Mouse (Mus musculus) heart, postnatal 0 days (tissue): Measurements from ENCODE around the gene 1700010I14Rik. TPM values are rescaled to one million over a fixed set of nuclear protein-coding genes. Genes with fewer than 3 reads are reported as not detected.

Experiments
- ATAC-seq: fragments of 200-750 bp; cut with Nextera tagmentation; 2 replicates; pipeline ENCODE4 v1.8.0; 2017; ENCODE audit warnings: low read depth, moderate number of reproducible peaks, moderate library complexity; ENCODE audit not compliant: insufficient read depth
- DNase-seq: peaks from one replicate; pipeline ENCODE4 v3.0.0-alpha.2; 2016; ENCODE audit warnings: low spot score
- H3K27ac ChIP-seq: fragments of 300-500 bp; sonication (generic); 2 replicates; pipeline ENCODE4 v1.5.1; 2014; ENCODE audit warnings: low read depth, mild to moderate bottlenecking
- H3K27me3 ChIP-seq: fragments of 300-500 bp; sonication (generic); 2 replicates; pipeline ENCODE4 v1.6.1; 2014; ENCODE audit warnings: low read length, mixed read lengths; ENCODE audit not compliant: control insufficient read depth, insufficient read depth
- H3K36me3 ChIP-seq: fragments of 300-500 bp; sonication (generic); replicated peaks from 2 replicates; pipeline ENCODE4 v1.6.1; 2014; ENCODE audit warnings: low read length, mixed read lengths; ENCODE audit not compliant: control insufficient read depth, insufficient read depth
- H3K4me1 ChIP-seq: fragments of 300-500 bp; sonication (generic); 2 replicates; pipeline ENCODE4 v1.6.1; 2014; ENCODE audit warnings: antibody characterized with exemption; ENCODE audit not compliant: control insufficient read depth, insufficient read depth
- H3K4me2 ChIP-seq: fragments of 300-500 bp; sonication (generic); 2 replicates; pipeline ENCODE4 v1.6.1; 2014; ENCODE audit warnings: low read depth, mild to moderate bottlenecking, low read length, moderate library complexity
- H3K4me3 ChIP-seq: fragments of 300-500 bp; sonication (generic); 2 replicates; pipeline ENCODE4 v1.5.1; 2014; ENCODE audit warnings: low read depth, low read length
- H3K9ac ChIP-seq: fragments of 300-500 bp; sonication (generic); replicated peaks from 2 replicates; pipeline ENCODE4 v1.6.1; 2014; ENCODE audit warnings: low read depth, low read length, mixed read lengths
- H3K9me3 ChIP-seq: fragments of 300-500 bp; sonication (generic); replicated peaks from 2 replicates; pipeline ENCODE4 v1.6.1; 2016; ENCODE audit warnings: low read length; ENCODE audit not compliant: control insufficient read depth
- CTCF ChIP-seq: IDR thresholded peaks from 2 replicates; pipeline ENCODE4 v1.5.1; 2016; ENCODE audit warnings: antibody characterized with exemption, control low read depth, low read depth
- EP300 ChIP-seq: IDR thresholded peaks from 2 replicates; pipeline ENCODE4 v1.6.1; 2016; ENCODE audit warnings: antibody characterized with exemption, low read depth
- WGBS: fragments of 180-500 bp; shearing (Covaris S2); extraction: QIAGEN DNeasy Blood & Tissue Kit; methylation state at CpG from one replicate; pipeline ENCODE4 v1.1.7; 2014; 5-methylcytosine and 5-hydroxymethylcytosine counted together
- polyA plus RNA-seq: library from polyadenylated mRNA; unstranded; fragments of >200 nt; fragmentation: Nextera tagmentation; extraction: Ambion mirVana; gene quantifications from 2 replicates; pipeline ENCODE4 v1.2.1, GENCODE M21; 2015
- total RNA-seq: library from RNA; depleted of rRNA; stranded (reverse); fragments of >200 nt; gene quantifications from 2 replicates; pipeline ENCODE4 v1.2.3, GENCODE M21; 2014; ENCODE audit warnings: low replicate concordance; rRNA removed

Gene 1700010I14Rik
- not detected in 2 replicates for total RNA-seq
- 0.08 and 0.15 TPM in 2 replicates for polyA plus RNA-seq

DNA sequence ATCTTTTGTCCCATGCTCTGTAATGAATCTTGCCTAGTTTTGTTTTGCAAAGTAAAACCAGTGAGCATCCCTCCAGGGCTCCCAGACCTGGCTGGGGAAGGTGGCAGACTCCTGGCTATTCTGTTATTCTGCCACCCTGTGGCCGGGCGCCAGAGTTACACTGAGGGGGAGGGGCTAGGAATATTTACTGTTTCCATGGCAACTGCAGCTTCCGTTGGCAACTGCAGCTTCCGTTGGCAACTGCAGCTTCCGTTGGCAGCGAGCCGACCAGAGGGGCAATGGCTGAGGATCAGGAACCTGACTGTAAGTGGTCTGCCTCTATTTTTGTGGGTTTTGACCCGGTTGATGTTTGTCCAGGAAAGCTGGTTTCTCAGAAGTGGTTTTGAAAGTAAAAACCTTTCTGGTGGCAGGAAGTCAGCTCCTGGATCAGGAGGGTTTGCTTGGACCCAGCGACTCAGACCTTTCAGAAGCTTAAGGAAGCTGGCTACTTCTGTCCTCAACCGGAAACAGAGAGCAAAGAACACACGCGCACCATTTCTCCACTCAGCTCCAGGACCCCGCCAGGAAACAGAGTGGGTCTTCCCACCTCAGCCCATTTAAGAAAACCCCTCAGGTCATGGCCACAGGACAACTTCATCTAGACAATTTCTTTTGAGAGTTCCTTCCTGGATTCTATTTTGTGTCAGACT is at the start of gene 1700010I14Rik:
1700010I14Rik (plus strand) TSS at position 215 of the 689 bp plus-strand sequence.
- H3K27me3 ChIP-seq, result no peaks in the 10 kb centered on the region
- H3K4me1 ChIP-seq, result no peaks in the 10 kb centered on the region
- no peaks in the 10 kb centered on the region for H3K36me3 ChIP-seq
- peak within 1 kb of the TSS; percentile 32 for H3K4me3 ChIP-seq
- DNase-seq (peak; percentile 39), ATAC-seq (no peak)
- no peak within 1 kb of the TSS for H3K27ac ChIP-seq
- TF ChIP-seq EP300 (no peak), CTCF (peak; percentile 32; the same call in 1 of the 2 replicates)
- H3K9ac ChIP-seq, result no peak within 1 kb of the TSS
- H3K9me3 ChIP-seq, result no peaks in the 10 kb centered on the region
- peak within 1 kb of the TSS; percentile 50 for H3K4me2 ChIP-seq
- 6% methylated on average over 13 of the region's 13 CpGs for WGBS

DNA sequence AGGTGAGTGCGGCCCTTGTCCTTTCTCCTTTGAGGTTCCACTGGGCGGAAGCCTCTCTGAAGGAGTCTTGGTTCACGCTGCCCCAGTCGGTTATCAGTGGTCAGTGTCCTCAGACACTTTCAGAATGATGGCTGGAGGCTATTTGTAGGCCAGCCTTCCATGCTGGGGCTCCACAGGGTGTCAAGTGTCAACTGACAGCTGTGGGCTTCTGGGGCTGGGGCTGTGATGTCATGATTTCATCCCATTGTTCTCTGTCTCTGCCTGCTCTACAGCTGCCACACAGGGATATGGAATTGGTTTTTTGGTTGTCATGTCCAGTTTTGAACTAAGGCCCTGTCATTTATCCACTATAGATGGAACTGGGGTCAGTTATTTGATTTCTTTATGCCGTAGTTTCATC is 36.5 kb upstream of the 1700010I14Rik start:
- no peak overlapping the region for H3K9ac ChIP-seq
- no peak overlapping the region for H3K4me3 ChIP-seq
- DNase-seq, result no peak
- WGBS, result 66% methylated on average over 5 of the region's 5 CpGs
- H3K4me1 ChIP-seq, result no peaks in the 10 kb centered on the region
- ATAC-seq, result no peak
- no peaks in the 10 kb centered on the region for H3K9me3 ChIP-seq
- H3K27me3 ChIP-seq, result no peaks in the 10 kb centered on the region
- no peak overlapping the region for H3K27ac ChIP-seq
- 0 out of 2 replicates have a peak, but pooled peaks cover 4% of the 10 kb centered on the region for H3K36me3 ChIP-seq
- TF ChIP-seq CTCF (no peak), EP300 (no peak)
- H3K4me2 ChIP-seq, result no peak overlapping the region

DNA sequence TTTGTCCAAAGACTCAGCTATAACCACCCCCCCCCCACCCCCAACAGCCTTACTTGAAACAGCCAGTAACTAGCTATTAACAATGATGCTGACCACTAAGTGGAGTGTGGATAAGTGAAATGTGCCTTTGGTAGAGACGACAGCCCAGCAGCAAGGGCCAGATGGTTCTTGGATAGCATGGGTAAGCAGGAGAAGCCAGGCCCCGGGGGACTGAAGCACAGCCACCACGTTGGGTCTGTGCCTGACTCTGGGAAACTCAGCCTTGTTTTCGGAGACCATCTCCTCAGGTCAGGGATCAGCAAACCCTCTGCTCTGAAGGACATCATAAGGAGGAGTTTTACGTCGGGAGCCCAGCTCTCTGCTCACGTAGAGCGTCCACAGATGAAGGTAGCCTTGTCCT is 35.2 kb upstream of the 1700010I14Rik start:
- Histone ChIP-seq H3K36me3 (0 out of 2 replicates have a peak, but pooled peaks cover 4% of the 10 kb centered on the region), H3K4me3 (no peak overlapping the region), H3K9me3 (no peaks in the 10 kb centered on the region), H3K27ac (no peak overlapping the region), H3K4me1 (no peaks in the 10 kb centered on the region), H3K4me2 (no peak overlapping the region), H3K9ac (no peak overlapping the region), H3K27me3 (no peaks in the 10 kb centered on the region)
- ATAC-seq (no peak), DNase-seq (no peak)
- WGBS, result 84% methylated on average over 8 of the region's 8 CpGs
- TF ChIP-seq EP300 (no peak), CTCF (no peak)

DNA sequence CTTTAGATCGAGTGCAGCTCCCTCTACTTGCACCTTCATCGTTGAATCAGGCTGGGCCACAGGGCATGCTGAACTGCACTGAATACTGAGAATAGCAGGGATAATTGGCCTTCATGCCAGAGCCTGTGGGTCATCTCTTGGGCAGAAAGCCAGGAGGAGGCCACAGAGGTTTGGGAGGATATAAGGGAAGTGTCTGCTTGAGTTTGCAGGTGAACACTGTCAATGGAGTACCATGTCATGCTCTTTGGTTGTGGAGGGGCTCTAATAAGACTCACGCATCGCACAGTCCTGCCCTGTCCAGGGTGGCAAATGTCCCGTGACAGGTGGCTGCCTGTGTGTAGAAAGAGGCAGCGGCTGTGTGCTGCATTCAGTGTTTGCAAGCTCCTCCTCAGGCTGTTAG is 30.0 kb upstream of the 1700010I14Rik start:
- TF ChIP-seq CTCF (no peak), EP300 (no peak)
- Histone ChIP-seq H3K4me1 (no peaks in the 10 kb centered on the region), H3K36me3 (no peaks in the 10 kb centered on the region), H3K4me3 (no peak overlapping the region), H3K27me3 (no peaks in the 10 kb centered on the region), H3K9ac (no peak overlapping the region), H3K4me2 (no peak overlapping the region), H3K27ac (no peak overlapping the region), H3K9me3 (no peaks in the 10 kb centered on the region)
- WGBS, result 58% methylated on average over 6 of the region's 6 CpGs
- ATAC-seq, result no peak
- no peak for DNase-seq

DNA sequence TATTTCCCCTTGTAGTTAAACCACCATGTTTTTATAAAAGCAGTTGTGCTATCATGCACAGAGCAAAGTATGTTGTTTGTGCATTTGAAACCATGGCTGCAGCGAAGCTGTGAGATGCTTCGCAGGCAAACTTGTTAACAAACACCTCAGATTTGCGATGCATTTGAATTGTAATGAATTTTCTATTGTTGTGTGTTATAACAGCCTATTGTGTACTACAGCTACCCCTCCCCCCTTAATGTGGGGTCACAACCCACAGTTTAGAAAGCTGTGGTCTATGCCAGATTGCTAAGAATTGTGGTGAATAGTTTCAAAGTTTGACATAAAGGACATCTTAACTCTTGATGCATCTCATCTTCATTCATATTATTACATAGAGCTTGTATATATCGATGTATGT is 27.7 kb upstream of the 1700010I14Rik start:
- WGBS, result 89% methylated on average over 4 of the region's 4 CpGs
- no peak overlapping the region for H3K4me2 ChIP-seq
- no peaks in the 10 kb centered on the region for H3K4me1 ChIP-seq
- no peak for DNase-seq
- ATAC-seq, result no peak
- no peaks in the 10 kb centered on the region for H3K9me3 ChIP-seq
- H3K36me3 ChIP-seq, result no peaks in the 10 kb centered on the region
- no peak for TF ChIP-seq CTCF
- no peak for TF ChIP-seq EP300
- H3K9ac ChIP-seq, result no peak overlapping the region
- no peak overlapping the region for H3K27ac ChIP-seq
- H3K27me3 ChIP-seq, result no peaks in the 10 kb centered on the region
- H3K4me3 ChIP-seq, result no peak overlapping the region

DNA sequence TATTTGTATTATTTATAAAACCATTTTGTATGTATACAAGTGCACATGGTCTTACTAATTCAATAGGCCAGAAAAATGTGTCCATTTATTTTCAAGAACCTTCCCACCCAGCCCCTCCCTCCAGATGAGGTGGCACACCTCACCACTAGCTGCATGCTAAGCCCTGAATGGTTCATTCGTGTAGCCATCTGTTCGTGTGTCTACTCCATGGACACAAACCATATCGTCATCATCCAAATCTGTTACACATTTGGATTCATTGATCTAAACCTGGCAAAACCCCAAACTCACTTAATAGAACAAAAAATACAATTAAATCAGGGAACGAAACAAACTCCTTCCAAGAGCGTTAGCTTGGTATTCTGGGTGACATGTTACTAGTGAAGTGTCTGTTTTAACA is 27.0 kb upstream of the 1700010I14Rik start:
- DNase-seq (no peak), ATAC-seq (no peak)
- no peaks in the 10 kb centered on the region for H3K36me3 ChIP-seq
- no peaks in the 10 kb centered on the region for H3K27me3 ChIP-seq
- no peaks in the 10 kb centered on the region for H3K9me3 ChIP-seq
- 79% methylated on average over 5 of the region's 5 CpGs for WGBS
- no peak overlapping the region for H3K4me3 ChIP-seq
- H3K27ac ChIP-seq, result no peak overlapping the region
- no peak overlapping the region for H3K4me2 ChIP-seq
- H3K9ac ChIP-seq, result no peak overlapping the region
- H3K4me1 ChIP-seq, result no peaks in the 10 kb centered on the region
- TF ChIP-seq EP300 (no peak), CTCF (no peak)
